Mouse (Mus musculus): ENCODE measurements around the gene D430041D05Rik. TPM values are rescaled to one million over a fixed set of nuclear protein-coding genes. Genes with fewer than 3 reads are reported as not detected.
A peak's percentile ranks its signal among the peaks of the same experiment; 100 is the strongest.
"Not testable (repeated sequence)": the region's sequence is repeated elsewhere in the genome, so short reads cannot be mapped to it uniquely, and the experiment has no call there.

Gene D430041D05Rik
- total RNA-seq, 2 experiments from 2014 or later: 0.12 to 0.24 TPM

GRCm38 (mm10) chr2:104130165-104130564, 280.6 kb downstream of the D430041D05Rik start:
- no peak for DNase-seq
- intact Hi-C loops (cut with DNase I): loop anchor here (5.0 to 10.0 kb wide), 2 partner anchors 457 to 545 kb away; no protein-coding TSS in a partner anchor

GRCm38 (mm10) chr2:104128803-104129531, 281.8 kb downstream of the D430041D05Rik start:
- intact Hi-C loops (cut with DNase I): no loop called here
- DNase-seq: no peak

DNA sequence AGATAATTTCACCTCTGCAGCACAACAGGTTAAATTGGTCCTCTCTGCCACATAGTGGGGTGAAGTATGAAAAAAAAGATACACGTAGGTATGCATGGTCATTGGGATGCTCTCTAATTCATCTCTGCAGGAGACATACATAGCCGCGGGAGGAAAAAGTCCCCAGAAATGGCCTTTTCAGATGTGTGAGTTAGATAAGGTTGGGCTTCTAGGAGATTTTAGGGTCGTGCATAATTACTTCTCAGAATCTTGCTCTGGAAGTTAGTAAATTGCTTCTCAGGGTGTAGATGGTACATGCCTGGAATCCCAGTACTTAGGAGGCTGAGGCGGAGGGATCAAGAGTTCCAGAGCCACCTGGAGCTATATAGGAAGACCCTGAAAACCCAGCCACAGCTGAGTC, 286.7 kb downstream of the D430041D05Rik start:
- intact Hi-C loops (cut with DNase I): loop anchor here (5.0 kb wide), 1 partner anchor 42 kb away; no protein-coding TSS in a partner anchor
- DNase-seq: no peak

GRCm38 (mm10) chr2:104123540-104123939, 287.3 kb downstream of the D430041D05Rik start:
- intact Hi-C loops (cut with DNase I): loop anchor here (5.0 kb wide), 1 partner anchor 41 kb away; no protein-coding TSS in a partner anchor
- DNase-seq: no peak

DNA sequence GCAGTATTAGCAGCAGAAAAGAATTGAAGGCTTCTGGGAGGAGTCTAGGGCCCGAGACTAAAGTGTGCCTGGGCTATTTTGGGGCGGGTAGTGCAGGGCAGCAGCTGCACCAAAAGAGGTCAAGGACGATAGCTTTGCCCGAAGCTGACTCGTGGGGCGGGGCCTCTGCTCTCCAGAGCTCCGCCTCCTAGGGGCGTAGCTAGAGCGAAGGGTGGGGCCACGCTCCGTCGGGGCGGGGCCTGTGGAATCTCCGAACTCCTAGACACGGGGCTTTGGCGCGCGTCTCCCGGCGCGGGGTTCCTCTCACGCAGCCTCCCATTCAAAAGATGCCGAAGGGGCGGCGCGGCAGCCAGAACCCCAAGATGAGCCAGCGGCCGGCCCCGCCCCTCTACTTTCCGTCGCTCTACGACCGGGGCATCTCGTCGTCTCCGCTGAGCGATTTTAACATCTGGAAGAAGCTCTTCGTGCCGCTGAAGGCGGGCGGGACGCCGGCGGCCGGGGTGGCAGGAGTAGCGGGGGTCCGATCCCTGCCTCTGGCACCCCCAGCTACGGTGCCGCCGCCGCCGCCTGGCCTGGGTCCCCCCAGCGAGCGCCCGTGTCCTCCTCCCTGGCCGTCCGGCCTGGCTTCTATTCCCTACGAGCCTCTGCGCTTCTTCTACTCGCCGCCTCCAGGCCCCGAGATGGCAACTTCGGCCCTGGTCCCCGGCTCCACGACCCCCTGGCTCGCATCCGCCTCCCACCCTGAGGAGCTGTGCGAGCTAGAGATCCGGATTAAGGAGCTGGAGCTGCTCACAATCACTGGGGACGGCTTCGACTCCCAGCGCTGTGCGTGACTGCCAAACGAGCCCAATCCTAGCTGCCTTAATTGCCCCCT, 288.1 kb downstream of the D430041D05Rik start, which contains the start of gene A930018P22Rik:
TSS of gene A930018P22Rik (plus strand) at position 265 of the 874 bp plus-strand sequence.
- intact Hi-C loops (cut with DNase I): loop anchor here (5.0 kb wide), 1 partner anchor 40 kb away; no protein-coding TSS in a partner anchor

DNA sequence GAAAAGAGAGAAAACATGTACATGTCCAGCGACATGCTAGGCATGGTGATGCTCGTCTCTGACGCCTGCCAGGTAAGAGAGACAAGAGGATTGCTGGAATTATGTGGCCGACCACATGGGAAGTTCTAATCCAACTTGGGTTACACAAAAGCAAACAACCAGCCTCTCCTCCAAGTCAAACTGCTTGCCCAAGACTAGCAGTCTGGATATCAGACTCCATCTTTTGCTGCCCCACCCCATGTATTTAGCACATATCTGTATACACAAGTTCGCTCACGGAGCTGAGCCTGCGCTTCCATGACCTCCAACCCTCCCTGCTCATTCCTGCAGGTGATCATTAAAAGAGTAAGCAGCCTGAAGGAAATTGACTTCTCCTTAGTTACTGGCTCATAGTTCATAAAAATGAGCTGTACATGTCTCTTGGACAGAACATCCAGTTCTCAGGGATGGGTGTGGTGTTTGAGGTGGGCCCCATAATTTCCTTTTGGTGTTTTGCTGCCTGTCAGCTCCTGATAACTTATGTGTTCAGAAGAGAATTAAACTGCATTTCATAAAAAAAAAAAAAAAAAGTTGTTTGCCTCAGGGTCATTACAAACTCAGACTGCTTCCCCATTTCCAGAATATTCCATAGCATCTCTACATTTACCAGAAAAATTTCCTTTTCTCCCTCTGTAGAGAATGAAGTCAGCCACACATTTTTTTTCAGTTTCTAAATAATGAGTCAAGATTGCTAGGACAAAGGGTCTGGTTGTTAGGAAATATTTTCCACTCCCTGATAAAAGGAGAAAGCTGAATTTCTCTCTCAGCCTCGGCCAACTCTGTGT, 288.9 kb downstream of the D430041D05Rik start:
- DNase-seq: no peak
- intact Hi-C loops (cut with DNase I): loop anchor here (2.0 to 5.0 kb wide), 2 partner anchors 40 to 87 kb away; no protein-coding TSS in a partner anchor

More for the DNA sequence above, 288.1 kb downstream of the D430041D05Rik start, which contains the start of gene A930018P22Rik:
- DNase-seq: peak; percentile 95 to 96

- DNase-seq: peak; percentile 49 to 50
- intact Hi-C loops (cut with DNase I): loop anchor here (2.0 to 5.0 kb wide), 2 partner anchors 38 to 86 kb away; no protein-coding TSS in a partner anchor
Observed at GRCm38 (mm10) chr2:104120312-104120711, 290.5 kb downstream of the D430041D05Rik start.

GRCm38 (mm10) chr2:104119097-104119496, 291.7 kb downstream of the D430041D05Rik start:
- intact Hi-C loops (cut with DNase I): no loop called here
- DNase-seq: no peak

DNA sequence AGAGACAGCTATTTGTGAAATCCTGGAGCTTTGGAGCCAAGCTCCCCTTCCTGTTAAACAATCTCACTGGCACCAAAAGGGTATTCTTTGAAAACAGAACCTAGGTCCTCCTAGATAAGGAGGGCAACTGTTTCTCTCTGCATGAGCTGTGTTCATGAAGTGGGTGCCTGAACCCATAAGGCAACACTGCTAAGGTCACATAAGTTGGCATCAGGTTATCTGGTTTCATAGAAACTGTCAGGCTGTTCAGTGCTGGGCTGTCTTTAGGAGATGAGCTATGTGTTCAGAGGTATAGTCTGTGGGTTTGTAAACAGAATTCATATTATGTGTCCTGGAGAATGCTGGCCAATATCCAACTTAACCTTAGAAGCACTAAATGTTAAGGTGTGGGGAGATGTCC, 293.6 kb downstream of the D430041D05Rik start:
- intact Hi-C loops (cut with DNase I); DNase-seq: not testable (repeated sequence)

DNA sequence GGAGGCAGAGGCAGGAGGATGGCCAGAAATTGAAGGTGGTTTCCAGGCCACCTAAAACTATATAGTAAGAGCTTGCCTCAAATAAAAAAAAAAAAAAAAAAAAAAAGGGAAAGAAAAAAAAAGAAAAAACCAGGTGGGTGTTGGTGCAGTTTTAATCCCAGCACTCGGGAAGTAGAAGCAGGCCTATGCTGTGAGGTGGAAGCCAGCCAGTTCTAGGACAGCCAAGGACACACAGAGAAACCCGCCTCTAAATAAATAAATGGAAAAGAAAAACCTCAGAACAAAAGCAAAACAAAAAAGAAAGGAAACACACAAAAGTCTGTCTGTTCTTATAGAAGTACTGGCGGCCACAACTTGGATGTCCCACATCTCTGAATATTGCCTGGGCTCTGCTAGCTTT, 295.9 kb downstream of the D430041D05Rik start:
- DNase-seq: no peak
- intact Hi-C loops (cut with DNase I): no loop called here

GRCm38 (mm10) chr2:104113563-104113962, 297.2 kb downstream of the D430041D05Rik start:
- DNase-seq; intact Hi-C loops (cut with DNase I): not testable (repeated sequence)

- DNase-seq; intact Hi-C loops (cut with DNase I): not testable (repeated sequence)
Observed at GRCm38 (mm10) chr2:104111170-104111797, 299.5 kb downstream of the D430041D05Rik start.

GRCm38 (mm10) chr2:104110031-104110430, 300.8 kb downstream of the D430041D05Rik start:
- intact Hi-C loops (cut with DNase I): no loop called here

GRCm38 (mm10) chr2:104109528-104109927, 301.3 kb downstream of the D430041D05Rik start:
- intact Hi-C loops (cut with DNase I): no loop called here
- no peak for DNase-seq

More at GRCm38 (mm10) chr2:104110031-104110430, 300.8 kb downstream of the D430041D05Rik start:
- no peak for DNase-seq

DNA sequence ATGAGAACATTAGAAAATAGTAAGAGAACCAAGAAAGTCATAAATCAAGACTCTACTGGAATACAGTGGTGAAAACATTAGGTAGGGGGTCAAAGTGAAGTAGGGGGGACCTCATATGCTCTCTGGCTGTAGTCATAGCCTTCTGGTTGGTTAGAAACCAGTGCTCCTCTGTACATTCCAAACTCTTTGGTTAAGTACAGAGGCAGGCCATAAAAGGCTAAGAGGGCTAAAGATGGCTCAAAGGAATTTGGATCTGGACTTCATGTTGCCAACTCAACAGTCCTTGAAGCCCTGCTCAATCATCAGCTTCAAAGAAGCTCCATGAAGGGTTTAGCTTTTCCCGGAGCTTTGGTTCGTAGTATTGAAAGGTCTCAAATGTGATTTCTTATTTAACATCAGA, 301.8 kb downstream of the D430041D05Rik start:
- DNase-seq; intact Hi-C loops (cut with DNase I): not testable (repeated sequence)

GRCm38 (mm10) chr2:104104800-104105199, 306.0 kb downstream of the D430041D05Rik start:
- DNase-seq: no peak
- intact Hi-C loops (cut with DNase I): no loop called here

- intact Hi-C loops (cut with DNase I): no loop called here
- no peak for DNase-seq
Observed at GRCm38 (mm10) chr2:104099946-104100345, 310.9 kb downstream of the D430041D05Rik start.

GRCm38 (mm10) chr2:104099231-104099585, 311.6 kb downstream of the D430041D05Rik start:
- DNase-seq: no peak
- intact Hi-C loops (cut with DNase I): no loop called here

GRCm38 (mm10) chr2:104098529-104099230, 312.1 kb downstream of the D430041D05Rik start:
- no peak for DNase-seq
- intact Hi-C loops (cut with DNase I): no loop called here

Measured in heart, postnatal 10 days (tissue).